Comparison of ENCODE assay signal across 8 mouse cellular contexts in genomic region chr8:94013026-94013612, GRCm38 (mm10). TPM values are rescaled to one million over a fixed set of nuclear protein-coding genes. Genes with fewer than 3 reads are reported as not detected.
DNase-seq lines count a peak whose midpoint lies in the region; ATAC-seq and TF ChIP-seq lines count a peak whose summit lies in the region.

No protein-coding gene starts in this region.

- H3K4me1 ChIP-seq in heart, embryonic 14.5 days (ENCODE audit: control insufficient read depth in 2 of 2, insufficient read depth in 2 of 2, low read length in 2 of 2), result peaks cover 11 to 24% of the 10 kb centered on the region in 2 experiments; a peak in 3 of 4 replicates
- H3K4me1 ChIP-seq in ES-Bruce4 (ENCODE audit: control insufficient read depth, insufficient read depth, low read length), result peaks cover 2% of the 10 kb centered on the region
- H3K4me1 ChIP-seq in forebrain, embryonic 15.5 days, result peaks cover 36% of the 10 kb centered on the region

- H3K9me3 ChIP-seq in heart, embryonic 14.5 days (ENCODE audit: control insufficient read depth, low read length), result no peaks in the 10 kb centered on the region
- H3K9me3 ChIP-seq in ES-Bruce4 (replicated peaks; ENCODE audit: control insufficient read depth, insufficient read depth, low read length, poor library complexity, severe bottlenecking), result no peaks in the 10 kb centered on the region
- no peaks in the 10 kb centered on the region for H3K9me3 ChIP-seq in forebrain, embryonic 15.5 days

- DNase-seq in heart, adult 11 months, result no peak
- no peak for DNase-seq in gastrocnemius, postnatal 25 days
- no peak for DNase-seq in frontal cortex, postnatal 10 days (ENCODE audit: low spot score in 2 of 2)

- TF ChIP-seq CTCF in ES-Bruce4 (IDR thresholded peaks at IDR 0.05; ENCODE audit: low read depth, low read length), result no peak

- no peak for ATAC-seq in heart, embryonic 14.5 days (ENCODE audit: insufficient number of reproducible peaks, insufficient read depth, low FRiP score, low read depth)
- ATAC-seq in forebrain, embryonic 15.5 days (replicated peaks), result no peak
- peak; percentile 25; the same call in 1 of the 2 replicates for ATAC-seq in megakaryocyte-erythroid progenitor cell, adult 5-6 weeks (replicated peaks; ENCODE audit: low FRiP score, low TSS enrichment, poor library complexity, severe bottlenecking)
- ATAC-seq in granulocyte monocyte progenitor cell, adult 5-6 weeks (replicated peaks; ENCODE audit: poor library complexity, severe bottlenecking), result no peak

- TF ChIP-seq POLR2A in ES-Bruce4 (IDR thresholded peaks at IDR 0.05; ENCODE audit: insufficient read depth, low read length), result no peak

- H3K4me3 ChIP-seq in heart, embryonic 14.5 days (ENCODE audit: control insufficient read depth in 1 of 2, insufficient read depth in 1 of 2, low read depth in 1 of 2, low read length in 2 of 2), result peak overlapping the region; percentile 98
- H3K4me3 ChIP-seq in ES-Bruce4 (ENCODE audit: low read depth, low read length), result peak overlapping the region; percentile 94
- peak overlapping the region; percentile 94 for H3K4me3 ChIP-seq in forebrain, embryonic 15.5 days

- TF ChIP-seq EP300 in ES-Bruce4 (IDR thresholded peaks at IDR 0.05; ENCODE audit: insufficient read depth, low read depth, low read length), result no peak

- H3K9ac ChIP-seq in heart, embryonic 14.5 days (ENCODE audit: low read length), result peak overlapping the region; percentile 98
- peak overlapping the region; percentile 94 for H3K9ac ChIP-seq in ES-Bruce4 (ENCODE audit: low read depth, poor library complexity, severe bottlenecking)
- peak overlapping the region; percentile 99 for H3K9ac ChIP-seq in forebrain, embryonic 15.5 days (replicated peaks)

- peak overlapping the region; percentile 86 for H3K4me2 ChIP-seq in heart, embryonic 14.5 days (ENCODE audit: low read length)
- peak overlapping the region; percentile 67 for H3K4me2 ChIP-seq in forebrain, embryonic 15.5 days (replicated peaks)

- no peaks in the 10 kb centered on the region for H3K27me3 ChIP-seq in heart, embryonic 14.5 days (ENCODE audit: control insufficient read depth, insufficient read depth, low read length)
- peaks cover 2% of the 10 kb centered on the region for H3K27me3 ChIP-seq in ES-Bruce4 (ENCODE audit: control insufficient read depth, insufficient read depth, low read length, poor library complexity, severe bottlenecking)
- no peaks in the 10 kb centered on the region for H3K27me3 ChIP-seq in forebrain, embryonic 15.5 days

- H3K27ac ChIP-seq in heart, embryonic 14.5 days (replicated peaks in 1 of 2; ENCODE audit: control insufficient read depth in 1 of 2, insufficient read depth in 1 of 2, low read depth in 2 of 2, low read length in 2 of 2), result peak overlapping the region in 1 of 2 experiments; percentile 96; a peak in 2 of 4 replicates
- H3K27ac ChIP-seq in ES-Bruce4 (ENCODE audit: insufficient read depth, low read length), result no peak overlapping the region
- peak overlapping the region; percentile 93 for H3K27ac ChIP-seq in forebrain, embryonic 15.5 days (replicated peaks)

- peaks cover 6% of the 10 kb centered on the region for H3K36me3 ChIP-seq in heart, embryonic 14.5 days (ENCODE audit: control insufficient read depth, insufficient read depth, low read length)
- no peaks in the 10 kb centered on the region for H3K36me3 ChIP-seq in ES-Bruce4 (ENCODE audit: control insufficient read depth, insufficient read depth, low read length, poor library complexity, severe bottlenecking)
- H3K36me3 ChIP-seq in forebrain, embryonic 15.5 days, result 0 out of 2 replicates have a peak, but pooled peaks cover 3% of the 10 kb centered on the region

- 16% methylated on average over 7 of the region's 7 CpGs for WGBS in heart, embryonic 14.5 days
- WGBS in forebrain, embryonic 15.5 days, result 43% methylated on average over 7 of the region's 7 CpGs

RNA-seq across cellular contexts. Expression of gene Amfr, which starts 0.5 kb away (rescaled TPM):
- 60.3 and 63.1 TPM in 2 replicates for polyA plus RNA-seq in heart, embryonic 14.5 days (2014; fragmentation: Nextera tagmentation; extraction: Ambion mirVana)
- polyA plus RNA-seq in ES-Bruce4 (2011; ENCODE audit: insufficient read depth, insufficient read length, low read depth, missing spikeins), result 28.6 and 33.5 TPM in 2 replicates
- polyA plus RNA-seq in forebrain, embryonic 15.5 days (2015; fragmentation: Nextera tagmentation; extraction: Ambion mirVana), result 71.8 and 76.3 TPM in 2 replicates
- 62.9 and 64.6 TPM in 2 replicates for total RNA-seq in megakaryocyte-erythroid progenitor cell, adult 5-6 weeks (2014; fragmentation: Nextera tagmentation)
- total RNA-seq in megakaryocyte-erythroid progenitor cell, adult 5-6 weeks (2017), result 89.4 and 214 TPM in 2 replicates
- total RNA-seq in gastrocnemius, postnatal 25 days (2021), result 10 to 100 TPM; 78.0 to 83.5 TPM
- total RNA-seq in granulocyte monocyte progenitor cell, adult 5-6 weeks (2014; fragmentation: Nextera tagmentation), result 32.8 and 34.2 TPM in 2 replicates
- total RNA-seq in granulocyte monocyte progenitor cell, adult 5-6 weeks (2017), result 55.4 and 73.8 TPM in 2 replicates

RNA-seq across cellular contexts. Expression of gene Nudt21, which starts 23.7 kb away (rescaled TPM):
- 85.6 and 88.1 TPM in 2 replicates for polyA plus RNA-seq in heart, embryonic 14.5 days (2014; fragmentation: Nextera tagmentation; extraction: Ambion mirVana)
- polyA plus RNA-seq in ES-Bruce4 (2011; ENCODE audit: insufficient read depth, insufficient read length, low read depth, missing spikeins), result 233 and 241 TPM in 2 replicates
- 133 and 134 TPM in 2 replicates for polyA plus RNA-seq in forebrain, embryonic 15.5 days (2015; fragmentation: Nextera tagmentation; extraction: Ambion mirVana)
- total RNA-seq in megakaryocyte-erythroid progenitor cell, adult 5-6 weeks (2014; fragmentation: Nextera tagmentation), result 122 and 145 TPM in 2 replicates
- 68.2 and 81.4 TPM in 2 replicates for total RNA-seq in megakaryocyte-erythroid progenitor cell, adult 5-6 weeks (2017)
- 10 to 100 TPM; 10.5 to 11.9 TPM for total RNA-seq in gastrocnemius, postnatal 25 days (2021)
- 115 and 133 TPM in 2 replicates for total RNA-seq in granulocyte monocyte progenitor cell, adult 5-6 weeks (2014; fragmentation: Nextera tagmentation)
- 140 and 162 TPM in 2 replicates for total RNA-seq in granulocyte monocyte progenitor cell, adult 5-6 weeks (2017)

RNA-seq across cellular contexts. Expression of gene Ogfod1, which starts 23.9 kb away (rescaled TPM):
- polyA plus RNA-seq in heart, embryonic 14.5 days (2014; fragmentation: Nextera tagmentation; extraction: Ambion mirVana), result 11.9 and 12.2 TPM in 2 replicates
- polyA plus RNA-seq in ES-Bruce4 (2011; ENCODE audit: insufficient read depth, insufficient read length, low read depth, missing spikeins), result 31.9 and 37.8 TPM in 2 replicates
- 16.1 and 18.8 TPM in 2 replicates for polyA plus RNA-seq in forebrain, embryonic 15.5 days (2015; fragmentation: Nextera tagmentation; extraction: Ambion mirVana)
- total RNA-seq in megakaryocyte-erythroid progenitor cell, adult 5-6 weeks (2014; fragmentation: Nextera tagmentation), result 17.2 and 19.0 TPM in 2 replicates
- total RNA-seq in megakaryocyte-erythroid progenitor cell, adult 5-6 weeks (2017), result 8.4 and 11.3 TPM in 2 replicates
- total RNA-seq in gastrocnemius, postnatal 25 days (2021), result 10 to 100 TPM; 21.5 to 22.8 TPM
- 36.1 and 38.6 TPM in 2 replicates for total RNA-seq in granulocyte monocyte progenitor cell, adult 5-6 weeks (2014; fragmentation: Nextera tagmentation)
- total RNA-seq in granulocyte monocyte progenitor cell, adult 5-6 weeks (2017), result 19.7 and 21.8 TPM in 2 replicates

Comparison
In these comparisons a context has a peak if more than half of its experiments do, and no peak if none do; other contexts are left out.
1. RNA of gene Nudt21, which starts 23.7 kb away (total RNA-seq): 115 to 162 TPM in granulocyte monocyte progenitor cell, adult 5-6 weeks and 68.2 to 145 TPM in megakaryocyte-erythroid progenitor cell, adult 5-6 weeks; 10.5 to 11.9 TPM in gastrocnemius, postnatal 25 days; every median in the first group is over 4 times any median in the second.
2. Peak in every context shown above with its lines, with median percentiles within 50 percentile points of each other: H3K4me3 ChIP-seq and H3K9ac ChIP-seq.